Mouse (Mus musculus): Measurements from ENCODE around the gene Hps6. TPM values are rescaled to one million over a fixed set of nuclear protein-coding genes. Genes with fewer than 3 reads are reported as not detected.
A peak's percentile ranks its signal among the peaks of the same experiment; 100 is the strongest.

Gene Hps6
- total RNA-seq, 2 experiments from 2014 or later, result 6.3 to 8.2 TPM

DNA sequence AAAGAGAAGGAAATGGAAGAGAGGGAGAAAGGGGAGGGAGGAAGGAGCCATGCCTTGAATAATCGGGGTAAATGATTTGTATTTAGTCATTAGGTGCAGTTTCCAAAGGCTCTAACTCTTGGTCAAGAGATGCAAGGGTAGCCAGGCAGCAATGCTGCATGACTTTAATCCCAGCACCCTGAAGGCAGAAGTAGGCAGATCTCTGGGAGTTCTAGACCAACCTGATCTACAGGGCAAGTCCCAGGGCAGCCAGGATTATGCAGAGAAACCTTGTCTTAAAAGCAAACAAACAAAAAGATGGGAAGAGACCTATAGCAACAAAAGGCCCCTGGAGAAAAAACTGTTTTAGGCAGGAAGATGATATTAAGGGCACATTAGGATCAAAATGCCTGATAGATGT lies 3.9 kb upstream of the Hps6 start:
- no peak for DNase-seq (ENCODE audit: low spot score in 2 of 2)

GRCm38 (mm10) chr19:46002279-46002678 lies 1.0 kb upstream of the Hps6 start:
- DNase-seq (ENCODE audit: low spot score in 2 of 2), result no peak
- Histone ChIP-seq H3K27ac (no peak overlapping the region), H3K4me3 (no peak overlapping the region)
- TF ChIP-seq CTCF (conservative IDR thresholded peaks at IDR 0.05), result no peak

More for the DNA sequence above, 3.9 kb upstream of the Hps6 start:
- TF ChIP-seq CTCF (conservative IDR thresholded peaks at IDR 0.05), result no peak
- no peak overlapping the region for H3K27ac ChIP-seq
- no peak overlapping the region for H3K4me3 ChIP-seq

DNA sequence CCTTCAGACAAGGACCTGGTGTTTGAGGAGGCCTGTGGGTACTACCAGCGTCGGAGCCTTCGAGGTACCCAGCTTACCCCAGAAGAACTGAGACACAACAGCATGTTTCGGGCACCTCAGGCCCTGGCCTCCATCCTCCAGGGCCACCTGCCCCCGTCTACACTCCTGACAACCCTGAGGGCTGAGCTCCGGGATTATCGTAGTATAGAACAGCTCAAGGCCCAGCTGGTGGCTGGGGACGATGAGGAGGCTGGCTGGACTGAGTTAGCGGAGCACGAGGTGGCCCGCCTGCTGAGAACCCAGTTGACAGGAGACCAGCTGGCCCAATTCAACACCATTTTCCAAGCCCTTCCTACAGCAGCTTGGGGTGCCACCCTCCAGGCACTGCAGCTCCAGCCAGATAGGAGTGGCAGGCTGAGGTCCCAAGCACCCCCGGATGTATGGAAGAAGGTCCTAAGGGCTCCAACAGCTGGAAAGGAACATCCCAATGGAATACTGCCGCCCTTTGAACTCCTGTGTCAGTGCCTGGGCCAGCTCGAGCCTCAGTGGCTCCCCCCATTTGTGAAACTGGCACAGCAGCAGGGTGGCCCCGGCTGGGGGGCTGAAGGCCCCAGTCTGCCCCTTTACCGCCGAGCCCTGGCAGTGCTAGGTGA lies 1.6 kb downstream of the Hps6 start:
- no peak for DNase-seq (ENCODE audit: low spot score in 2 of 2)
- no peak for TF ChIP-seq CTCF (conservative IDR thresholded peaks at IDR 0.05)

DNA sequence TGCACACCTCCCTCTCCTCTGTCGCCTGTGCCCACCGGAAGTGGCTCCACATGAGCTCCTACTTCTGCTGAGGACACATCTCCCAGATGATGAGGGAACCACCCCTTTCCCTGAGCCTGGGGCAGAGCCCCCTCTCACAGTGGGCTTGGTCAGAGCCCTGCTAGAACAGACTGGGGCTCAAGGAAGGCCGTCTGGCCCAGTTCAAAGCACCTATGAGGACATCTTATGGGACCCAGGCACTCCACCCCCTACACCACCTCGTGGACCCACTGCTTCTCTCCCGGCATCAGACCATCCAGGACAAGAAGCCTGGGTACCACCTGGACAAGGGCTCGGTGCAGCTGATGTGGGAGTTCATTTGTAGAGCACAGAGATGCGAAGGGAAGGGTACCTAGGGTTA lies 2.4 kb downstream of the Hps6 start:
- Histone ChIP-seq H3K27ac (no peak overlapping the region), H3K4me3 (no peak overlapping the region)
- DNase-seq (ENCODE audit: low spot score in 2 of 2), result no peak
- TF ChIP-seq CTCF (conservative IDR thresholded peaks at IDR 0.05), result no peak

More for the DNA sequence above, 1.6 kb downstream of the Hps6 start:
- H3K27ac ChIP-seq, result no peak overlapping the region
- H3K4me3 ChIP-seq, result no peak overlapping the region

GRCm38 (mm10) chr19:46014572-46015178 lies 11.4 kb downstream of the Hps6 start:
- H3K4me3 ChIP-seq, result no peak overlapping the region
- no peak overlapping the region for H3K27ac ChIP-seq
- peak; percentile 98 for TF ChIP-seq CTCF (conservative IDR thresholded peaks at IDR 0.05)
- peak; percentile 81 to 86 for DNase-seq (ENCODE audit: low spot score in 2 of 2)

DNA sequence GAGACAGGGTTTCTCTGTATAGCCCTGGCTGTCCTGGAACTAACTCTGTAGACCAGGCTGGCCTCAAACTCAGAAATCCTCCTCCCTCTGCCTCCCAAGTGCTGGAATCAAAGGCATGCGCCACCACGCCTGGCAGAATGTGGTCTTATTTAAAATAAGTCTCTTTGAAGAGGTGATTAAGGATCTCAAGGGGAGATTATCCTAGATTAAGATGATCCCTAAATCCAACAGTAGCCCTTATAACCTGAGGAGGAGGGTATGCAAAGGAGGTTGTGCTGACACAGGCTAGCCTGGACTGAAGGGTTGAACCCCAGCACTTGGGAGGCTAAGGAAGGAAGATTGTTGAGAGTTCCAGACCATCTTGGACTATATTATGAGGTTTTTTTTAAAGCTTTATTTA lies 12.7 kb downstream of the Hps6 start:
- H3K4me3 ChIP-seq, result no peak overlapping the region
- no peak for TF ChIP-seq CTCF (conservative IDR thresholded peaks at IDR 0.05)
- no peak for DNase-seq (ENCODE audit: low spot score in 2 of 2)
- no peak overlapping the region for H3K27ac ChIP-seq

GRCm38 (mm10) chr19:46024959-46025358 lies 21.7 kb downstream of the Hps6 start:
- no peak for TF ChIP-seq CTCF (conservative IDR thresholded peaks at IDR 0.05)
- no peak for DNase-seq (ENCODE audit: low spot score in 2 of 2)
- no peak overlapping the region for H3K4me3 ChIP-seq
- no peak overlapping the region for H3K27ac ChIP-seq

GRCm38 (mm10) chr19:46026567-46026966 lies 23.3 kb downstream of the Hps6 start:
- no peak overlapping the region for H3K27ac ChIP-seq
- H3K4me3 ChIP-seq, result no peak overlapping the region
- TF ChIP-seq CTCF (conservative IDR thresholded peaks at IDR 0.05), result no peak
- DNase-seq (ENCODE audit: low spot score in 2 of 2), result no peak

- DNase-seq (ENCODE audit: low spot score in 2 of 2), result no peak
- no peak overlapping the region for H3K4me3 ChIP-seq
- peak; percentile 55 for TF ChIP-seq CTCF (conservative IDR thresholded peaks at IDR 0.05)
Measured at GRCm38 (mm10) chr19:46028747-46029320, 25.5 kb downstream of the Hps6 start.

GRCm38 (mm10) chr19:46029652-46030051 lies 26.3 kb downstream of the Hps6 start:
- DNase-seq (ENCODE audit: low spot score in 2 of 2), result no peak
- TF ChIP-seq CTCF (conservative IDR thresholded peaks at IDR 0.05), result no peak
- H3K4me3 ChIP-seq, result no peak overlapping the region
- no peak overlapping the region for H3K27ac ChIP-seq

More at GRCm38 (mm10) chr19:46028747-46029320, 25.5 kb downstream of the Hps6 start:
- no peak overlapping the region for H3K27ac ChIP-seq

DNA sequence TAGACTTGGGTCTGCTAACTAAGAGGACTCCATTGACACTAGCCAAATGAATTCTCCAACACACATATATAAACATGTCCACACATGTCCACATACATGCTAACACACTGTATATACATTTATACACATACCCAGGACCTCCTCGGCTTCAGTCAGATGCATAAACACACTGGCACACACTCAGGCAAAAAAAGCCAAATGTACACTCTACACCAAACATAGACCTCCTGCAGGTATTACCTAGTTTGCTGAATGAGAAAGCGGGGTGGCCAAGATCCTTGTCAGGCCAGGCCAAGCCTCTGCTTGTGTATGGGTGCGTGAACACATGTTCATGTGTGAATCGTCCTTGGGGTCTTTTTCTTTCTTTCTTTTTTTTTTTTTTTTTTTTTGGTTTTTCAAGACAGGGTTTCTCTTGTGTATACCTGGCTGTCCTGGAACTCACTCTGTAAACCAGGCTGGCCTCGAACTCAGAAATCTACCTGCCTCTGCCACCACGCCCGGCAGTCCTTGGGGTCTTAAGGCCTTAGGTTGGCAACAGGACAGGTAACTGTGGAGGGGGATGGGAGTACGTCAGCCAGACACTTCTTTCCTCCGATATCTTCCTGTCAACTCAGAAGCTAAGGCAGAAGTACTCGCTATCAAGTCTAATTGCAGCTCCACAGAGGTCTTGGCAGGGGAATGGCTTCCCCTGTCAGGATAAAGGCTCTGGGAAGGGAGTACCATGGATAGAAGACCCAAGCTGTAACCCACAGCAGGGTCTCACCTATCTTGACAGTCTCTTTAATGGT lies 27.1 kb downstream of the Hps6 start:
- DNase-seq (ENCODE audit: low spot score in 2 of 2), result no peak
- TF ChIP-seq CTCF (conservative IDR thresholded peaks at IDR 0.05), result no peak
- no peak overlapping the region for H3K27ac ChIP-seq
- H3K4me3 ChIP-seq, result no peak overlapping the region

DNA sequence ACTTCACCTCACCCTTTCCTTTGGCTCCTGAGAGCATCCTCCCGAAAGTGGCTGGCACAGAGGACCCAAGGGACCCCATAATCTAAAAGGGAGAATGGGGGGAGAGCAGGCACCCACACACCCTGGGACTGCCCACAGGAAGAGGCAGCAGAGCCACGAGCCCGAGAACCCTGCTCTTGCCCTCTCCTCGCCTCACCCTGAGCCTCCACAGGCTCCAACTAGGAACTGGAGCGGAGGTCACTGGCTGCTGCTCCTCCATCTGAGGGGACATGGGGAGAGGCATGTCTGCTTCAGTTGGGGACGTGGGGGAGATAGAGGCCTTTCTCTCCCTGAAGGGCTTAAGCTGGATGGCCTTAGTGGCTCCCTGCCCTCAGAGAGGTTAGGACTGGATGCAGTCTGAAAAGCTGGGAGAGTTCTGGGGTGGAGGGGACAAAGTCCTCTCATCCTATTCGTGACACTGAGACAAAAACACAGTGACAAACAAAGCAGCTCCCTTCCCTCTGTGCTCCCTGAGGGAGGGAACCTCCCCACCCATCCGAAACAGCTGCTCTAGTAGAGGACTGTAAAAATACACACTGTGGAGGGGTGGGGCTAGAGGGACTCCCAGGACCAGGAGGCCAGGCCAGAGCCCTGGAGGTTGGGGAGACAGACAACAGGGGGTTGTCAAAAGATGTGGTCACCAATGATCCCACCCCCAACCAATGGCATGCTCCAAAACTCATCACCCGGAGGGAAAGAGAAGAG lies 28.6 kb downstream of the Hps6 start:
- Histone ChIP-seq H3K4me3 (no peak overlapping the region), H3K27ac (no peak overlapping the region)
- TF ChIP-seq CTCF (conservative IDR thresholded peaks at IDR 0.05), result no peak
- no peak for DNase-seq (ENCODE audit: low spot score in 2 of 2)
